Mouse (Mus musculus): ENCODE data around the gene Chrnb2. TPM values are rescaled to one million over a fixed set of nuclear protein-coding genes. Genes with fewer than 3 reads are reported as not detected.
A peak's percentile ranks its signal among the peaks of the same experiment; 100 is the strongest.

Gene Chrnb2
- polyA plus RNA-seq, 1 experiment = 2.8 TPM

DNA sequence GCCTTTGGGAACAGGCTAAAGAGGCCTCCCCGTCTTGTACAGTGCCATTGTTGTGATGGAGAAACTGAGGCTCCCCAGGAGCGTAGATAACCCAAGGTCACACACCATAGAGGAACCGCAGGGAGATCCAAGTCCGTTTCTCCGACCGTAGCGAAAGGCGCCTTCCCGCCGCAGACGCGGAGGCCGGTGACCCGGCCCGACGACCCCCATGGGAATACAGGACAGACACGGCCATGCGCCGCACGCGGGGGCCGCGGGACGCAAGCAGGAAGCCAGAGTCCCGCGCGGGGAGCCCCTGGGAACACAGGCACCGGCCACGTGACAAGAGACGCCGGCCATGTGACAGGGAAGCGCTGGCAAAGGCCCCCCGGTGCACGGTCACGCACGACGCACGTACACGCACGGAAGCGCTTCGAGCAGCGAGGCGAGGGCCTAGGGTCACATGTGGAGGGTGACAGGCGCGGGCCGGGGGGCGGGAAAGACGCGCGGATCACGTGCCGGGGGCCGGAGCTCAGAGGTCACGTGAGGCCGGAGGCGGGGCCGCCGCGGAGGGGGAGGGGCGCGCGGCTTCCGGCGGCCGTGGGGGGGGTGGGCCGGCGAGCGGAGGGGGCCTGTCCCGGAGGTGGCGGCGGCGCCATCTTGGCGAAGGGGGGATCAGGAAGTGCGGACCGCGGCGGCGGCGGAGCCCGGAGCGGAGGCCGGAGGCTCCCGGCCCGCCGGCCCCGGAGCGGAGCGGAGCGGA lies 8.7 kb upstream of the Chrnb2 start, which contains the start of gene Ube2q1:
Gene Ube2q1 (plus strand): TSS at position 649 of the 742 bp plus-strand sequence.
- H3K27me3 ChIP-seq (ENCODE audit: control insufficient read depth, insufficient read depth, low read length) = no peaks in the 10 kb centered on the region
- TF ChIP-seq POLR2A (IDR thresholded peaks at IDR 0.05; ENCODE audit: control insufficient read depth, extremely low read depth, insufficient read depth, low read length, poor library complexity) = peak; percentile 70
- no peak; the same call in 1 of the 2 replicates for TF ChIP-seq CTCF (IDR thresholded peaks at IDR 0.05; ENCODE audit: borderline replicate concordance, control insufficient read depth, extremely low read depth, insufficient read depth, low read length, poor library complexity)
- peak within 1 kb of the TSS; percentile 79 for H3K27ac ChIP-seq (ENCODE audit: control insufficient read depth, insufficient read depth, low read length)
- WGBS = under 1% methylated on average over 73 of the region's 90 CpGs
- DNase-seq = peak; percentile 93
- peaks cover 22% of the 10 kb centered on the region for H3K36me3 ChIP-seq (ENCODE audit: control insufficient read depth, insufficient read depth, low read length)
- peak within 1 kb of the TSS; percentile 98 for H3K4me3 ChIP-seq (ENCODE audit: control insufficient read depth, insufficient read depth, low read length)
- peaks cover 19% of the 10 kb centered on the region for H3K4me1 ChIP-seq (replicated peaks; ENCODE audit: control insufficient read depth, insufficient read depth, low read length)

DNA sequence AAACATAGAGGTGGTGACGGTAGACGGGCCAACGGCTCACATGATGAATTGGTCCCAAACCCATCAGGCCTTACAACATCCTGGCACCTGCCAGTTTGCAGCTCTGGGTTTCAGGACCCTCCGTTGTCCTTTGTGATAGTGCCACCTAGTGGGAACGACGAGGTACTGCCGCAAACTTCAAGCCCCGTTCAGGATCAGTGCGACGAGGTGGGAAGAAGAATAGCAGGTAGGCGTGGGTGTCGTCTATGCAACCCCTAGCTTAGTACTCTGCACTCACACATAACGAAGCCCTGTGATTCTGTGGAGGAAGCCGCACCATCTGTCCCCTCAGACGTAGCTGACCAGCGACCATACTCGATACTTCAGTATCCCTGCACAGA lies 8.1 kb upstream of the Chrnb2 start:
- peaks cover 18% of the 10 kb centered on the region for H3K36me3 ChIP-seq (ENCODE audit: control insufficient read depth, insufficient read depth, low read length)
- TF ChIP-seq CTCF (IDR thresholded peaks at IDR 0.05; ENCODE audit: borderline replicate concordance, control insufficient read depth, extremely low read depth, insufficient read depth, low read length, poor library complexity) (peak; percentile 96), POLR2A (IDR thresholded peaks at IDR 0.05; ENCODE audit: control insufficient read depth, extremely low read depth, insufficient read depth, low read length, poor library complexity) (no peak)
- H3K4me1 ChIP-seq (replicated peaks; ENCODE audit: control insufficient read depth, insufficient read depth, low read length) = peaks cover 19% of the 10 kb centered on the region
- H3K4me3 ChIP-seq (ENCODE audit: control insufficient read depth, insufficient read depth, low read length) = peak overlapping the region; percentile 98
- DNase-seq = peak; percentile 88
- H3K27ac ChIP-seq (ENCODE audit: control insufficient read depth, insufficient read depth, low read length) = peak overlapping the region; percentile 79
- WGBS = under 1% methylated on average over 17 of the region's 17 CpGs
- H3K27me3 ChIP-seq (ENCODE audit: control insufficient read depth, insufficient read depth, low read length) = no peaks in the 10 kb centered on the region

DNA sequence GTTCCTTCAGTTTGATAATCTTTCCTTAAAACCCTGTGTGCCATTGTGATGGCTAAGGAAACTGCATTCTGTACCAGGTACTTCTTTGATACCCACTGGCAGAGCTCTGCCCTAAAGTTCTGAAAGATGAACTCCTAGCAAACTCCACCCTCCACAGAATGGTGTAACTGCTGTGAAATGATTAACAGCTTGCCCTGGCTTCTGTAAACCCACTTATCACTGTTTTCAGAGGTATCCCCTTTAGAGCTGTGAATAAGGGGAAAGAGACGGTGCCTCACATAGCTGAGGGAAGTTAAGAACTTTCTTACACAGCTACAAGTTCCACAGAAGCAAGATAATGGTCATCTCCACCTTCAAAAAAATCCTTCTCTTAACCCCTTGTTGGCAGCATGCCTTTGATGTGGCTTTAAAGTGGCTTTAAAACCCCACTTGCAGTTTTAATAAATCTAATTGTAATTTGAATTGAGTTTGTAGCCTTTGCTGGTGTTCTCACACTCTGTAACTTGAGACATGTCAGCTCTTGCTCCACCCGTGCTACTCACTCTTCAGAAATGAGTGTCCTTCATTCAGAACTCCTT lies 6.1 kb upstream of the Chrnb2 start:
- Histone ChIP-seq H3K27ac (ENCODE audit: control insufficient read depth, insufficient read depth, low read length) (no peak overlapping the region), H3K4me3 (ENCODE audit: control insufficient read depth, insufficient read depth, low read length) (no peak overlapping the region), H3K4me1 (replicated peaks; ENCODE audit: control insufficient read depth, insufficient read depth, low read length) (peaks cover 17% of the 10 kb centered on the region), H3K27me3 (ENCODE audit: control insufficient read depth, insufficient read depth, low read length) (no peaks in the 10 kb centered on the region), H3K36me3 (ENCODE audit: control insufficient read depth, insufficient read depth, low read length) (no peaks in the 10 kb centered on the region)
- TF ChIP-seq CTCF (IDR thresholded peaks at IDR 0.05; ENCODE audit: borderline replicate concordance, control insufficient read depth, extremely low read depth, insufficient read depth, low read length, poor library complexity) = no peak
- no peak for TF ChIP-seq POLR2A (IDR thresholded peaks at IDR 0.05; ENCODE audit: control insufficient read depth, extremely low read depth, insufficient read depth, low read length, poor library complexity)
- 90% methylated on average over 2 of the region's 2 CpGs for WGBS
- no peak for DNase-seq

DNA sequence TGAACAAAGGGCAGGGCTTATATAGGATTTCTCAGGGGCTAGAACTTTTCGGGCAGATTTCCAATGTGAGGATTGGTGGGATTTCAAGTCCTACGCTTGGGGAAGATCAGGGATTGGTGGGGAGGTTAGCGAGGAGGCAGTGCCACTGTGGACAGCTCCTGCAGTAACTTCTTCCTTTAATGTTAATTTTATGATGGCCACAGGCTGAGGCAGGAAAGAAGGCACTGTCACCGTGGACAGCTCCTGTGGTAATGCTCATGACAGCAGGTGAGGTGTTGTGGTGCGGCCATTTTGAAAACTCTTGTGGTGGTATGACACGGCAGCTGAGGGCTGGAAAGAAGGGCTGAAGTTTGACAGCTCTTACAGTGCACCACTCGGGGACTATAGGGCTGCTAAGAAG lies 5.2 kb upstream of the Chrnb2 start:
- no peak for DNase-seq
- Histone ChIP-seq H3K27me3 (ENCODE audit: control insufficient read depth, insufficient read depth, low read length) (no peaks in the 10 kb centered on the region), H3K4me3 (ENCODE audit: control insufficient read depth, insufficient read depth, low read length) (no peak overlapping the region), H3K4me1 (replicated peaks; ENCODE audit: control insufficient read depth, insufficient read depth, low read length) (peaks cover 7% of the 10 kb centered on the region), H3K36me3 (ENCODE audit: control insufficient read depth, insufficient read depth, low read length) (no peaks in the 10 kb centered on the region), H3K27ac (ENCODE audit: control insufficient read depth, insufficient read depth, low read length) (no peak overlapping the region)
- 81% methylated on average over 7 of the region's 7 CpGs for WGBS
- TF ChIP-seq CTCF (IDR thresholded peaks at IDR 0.05; ENCODE audit: borderline replicate concordance, control insufficient read depth, extremely low read depth, insufficient read depth, low read length, poor library complexity) (no peak), POLR2A (IDR thresholded peaks at IDR 0.05; ENCODE audit: control insufficient read depth, extremely low read depth, insufficient read depth, low read length, poor library complexity) (no peak)

DNA sequence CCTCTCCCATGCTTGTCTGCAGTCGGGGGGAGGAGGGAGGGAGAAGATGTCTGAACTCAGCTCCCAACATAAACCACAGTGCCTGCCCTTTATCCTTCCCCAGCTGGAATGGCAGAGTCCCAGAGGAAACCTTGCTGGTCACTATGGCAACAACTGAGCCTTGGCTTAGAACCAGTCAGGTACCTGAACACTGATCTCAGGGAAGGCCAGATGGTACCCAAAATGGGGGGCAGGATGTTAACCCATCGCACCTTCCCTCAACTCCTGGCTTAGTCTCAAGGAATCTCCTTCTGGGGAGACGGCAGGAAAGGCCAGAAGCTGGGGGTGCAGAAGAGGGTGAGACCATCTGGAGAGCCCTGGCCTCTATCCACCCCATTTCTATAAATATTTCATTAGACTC lies 4.6 kb downstream of the Chrnb2 start:
- no peaks in the 10 kb centered on the region for H3K27me3 ChIP-seq (ENCODE audit: control insufficient read depth, insufficient read depth, low read length)
- TF ChIP-seq CTCF (IDR thresholded peaks at IDR 0.05; ENCODE audit: borderline replicate concordance, control insufficient read depth, extremely low read depth, insufficient read depth, low read length, poor library complexity) (no peak), POLR2A (IDR thresholded peaks at IDR 0.05; ENCODE audit: control insufficient read depth, extremely low read depth, insufficient read depth, low read length, poor library complexity) (no peak)
- no peak for DNase-seq
- no peak overlapping the region for H3K4me3 ChIP-seq (ENCODE audit: control insufficient read depth, insufficient read depth, low read length)
- H3K27ac ChIP-seq (ENCODE audit: control insufficient read depth, insufficient read depth, low read length) = no peak overlapping the region
- WGBS = 73% methylated on average over 3 of the region's 3 CpGs
- H3K36me3 ChIP-seq (ENCODE audit: control insufficient read depth, insufficient read depth, low read length) = no peaks in the 10 kb centered on the region
- no peaks in the 10 kb centered on the region; the same call in 1 of the 2 replicates for H3K4me1 ChIP-seq (replicated peaks; ENCODE audit: control insufficient read depth, insufficient read depth, low read length)

DNA sequence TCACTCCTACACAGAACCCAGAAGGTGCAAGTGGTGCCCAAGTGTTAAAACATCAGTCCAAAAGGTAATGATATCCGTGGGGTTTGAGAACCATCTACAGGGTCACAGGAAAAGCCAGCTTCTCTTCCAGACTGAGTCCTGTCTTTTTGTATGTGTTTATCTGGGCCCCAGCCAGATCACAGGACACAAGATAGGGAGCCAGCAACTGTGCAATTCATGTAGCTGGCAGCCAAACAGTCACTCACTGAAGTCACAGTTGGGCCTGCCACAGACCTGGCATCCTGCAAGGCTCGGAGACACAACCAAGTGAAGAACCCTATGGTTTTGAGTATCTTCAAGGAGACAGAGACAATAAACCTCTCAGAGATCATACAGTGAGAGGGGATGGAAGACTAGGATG lies 6.6 kb downstream of the Chrnb2 start:
- no peak overlapping the region for H3K4me3 ChIP-seq (ENCODE audit: control insufficient read depth, insufficient read depth, low read length)
- DNase-seq = no peak
- no peaks in the 10 kb centered on the region for H3K4me1 ChIP-seq (replicated peaks; ENCODE audit: control insufficient read depth, insufficient read depth, low read length)
- H3K27me3 ChIP-seq (ENCODE audit: control insufficient read depth, insufficient read depth, low read length) = no peaks in the 10 kb centered on the region
- no peaks in the 10 kb centered on the region for H3K36me3 ChIP-seq (ENCODE audit: control insufficient read depth, insufficient read depth, low read length)
- WGBS = 87% methylated on average over 2 of the region's 2 CpGs
- no peak overlapping the region for H3K27ac ChIP-seq (ENCODE audit: control insufficient read depth, insufficient read depth, low read length)
- TF ChIP-seq CTCF (IDR thresholded peaks at IDR 0.05; ENCODE audit: borderline replicate concordance, control insufficient read depth, extremely low read depth, insufficient read depth, low read length, poor library complexity) (no peak), POLR2A (IDR thresholded peaks at IDR 0.05; ENCODE audit: control insufficient read depth, extremely low read depth, insufficient read depth, low read length, poor library complexity) (no peak)

Measured in thymus, adult 2 months (tissue).